Mouse (Mus musculus): ENCODE measurements at regions not wholly inside any gene's neighbourhood (a gene's known extent, or its start where the extent isn't known, plus 50 kb on each side); places are given as distances from the start of the nearest gene placed in this dataset.

GRCm38 (mm10) chr13:34468132-34468748 is 123.3 kb upstream of the Slc22a23 start:
- no peak for TF ChIP-seq CTCF (IDR thresholded peaks at IDR 0.05; ENCODE audit: borderline replicate concordance, extremely low read depth, insufficient read depth, insufficient read length)
- no peak for TF ChIP-seq POLR2A (IDR thresholded peaks at IDR 0.05; ENCODE audit: borderline replicate concordance, extremely low read depth, insufficient read depth, insufficient read length, poor library complexity, severe bottlenecking)

Data from brain, embryonic 14.5 days (tissue).